Mouse (Mus musculus): ENCODE results near the gene Socs2. TPM values are rescaled to one million over a fixed set of nuclear protein-coding genes. Genes with fewer than 3 reads are reported as not detected.
A peak's percentile ranks its signal among the peaks of the same experiment; 100 is the strongest.

The Socs2 gene
- total and polyA plus RNA-seq, 3 experiments: 16.5 to 24.9 TPM; not detected in 1

- TF ChIP-seq UBTF (IDR thresholded peaks at IDR 0.05; ENCODE audit: borderline replicate concordance, insufficient read depth, low read depth, low read length) (no peak), EP300 (IDR thresholded peaks at IDR 0.05; ENCODE audit: low read depth in 1 of 2, low read length in 2 of 2) (no peak), TAL1 (IDR thresholded peaks at IDR 0.05; ENCODE audit: low read length) (no peak), BHLHE40 (IDR thresholded peaks at IDR 0.05; ENCODE audit: borderline replicate concordance, low read depth, low read length) (no peak)
Observed at GRCm38 (mm10) chr10:95415159-95415532, 1.8 kb downstream of the Socs2 start (continued).

- Histone ChIP-seq H3K4me1 (ENCODE audit: control insufficient read depth in 1 of 2, insufficient read depth in 2 of 2, low read length in 2 of 2) (no peaks in the 10 kb centered on the region), H3K4me3 (ENCODE audit: control insufficient read depth in 1 of 2, insufficient read depth in 1 of 2, low read depth in 2 of 2, low read length in 2 of 2) (peak overlapping the region; percentile 49 to 54), H3K27me3 (ENCODE audit: control insufficient read depth in 1 of 2, insufficient read depth in 2 of 2, low read length in 2 of 2) (no peaks in the 10 kb centered on the region), H3K27ac (ENCODE audit: control insufficient read depth, low read depth, low read length) (peak overlapping the region; percentile 54), H3K9me3 (replicated peaks; ENCODE audit: insufficient read depth, low read length) (no peaks in the 10 kb centered on the region), H3K79me2 (ENCODE audit: control insufficient read depth, insufficient read depth, low read length, poor library complexity) (peaks cover 21% of the 10 kb centered on the region), H3K36me3 (ENCODE audit: control insufficient read depth in 1 of 2, insufficient read depth in 2 of 2, low read length in 2 of 2) (no peaks in the 10 kb centered on the region), H3K9ac (ENCODE audit: control insufficient read depth, low read depth, low read length, poor library complexity, severe bottlenecking) (peak overlapping the region; percentile 100)
- TF ChIP-seq USF2 (IDR thresholded peaks at IDR 0.05; ENCODE audit: borderline replicate concordance in 1 of 2, insufficient read depth in 1 of 2, low read depth in 1 of 2, low read length in 2 of 2) (no peak), JUND (IDR thresholded peaks at IDR 0.05; ENCODE audit: low read depth, low read length) (no peak), MEF2A (IDR thresholded peaks at IDR 0.05; ENCODE audit: extremely low read depth, insufficient replicate concordance, low read depth, low read length, poor library complexity, severe bottlenecking) (no peak), KAT2A (conservative IDR thresholded peaks at IDR 0.05; ENCODE audit: low read depth, low read length) (no peak), POLR2A (IDR thresholded peaks at IDR 0.05; ENCODE audit: control insufficient read depth in 1 of 2, insufficient read depth in 1 of 2, low read depth in 1 of 2, low read length in 2 of 2, poor library complexity in 1 of 2) (peak in 1 of 2 experiments; percentile 29; a peak in 2 of 4 replicates), MYB (IDR thresholded peaks at IDR 0.05; ENCODE audit: low read depth, low read length) (no peak)
- peak; percentile 32 for DNase-seq (ENCODE audit: low read depth, low spot score)
Observed at GRCm38 (mm10) chr10:95414316-95415158, 2.4 kb downstream of the Socs2 start.

GRCm38 (mm10) chr10:95411139-95411538 is 5.8 kb downstream of the Socs2 start:
- no peak overlapping the region for H3K9ac ChIP-seq (ENCODE audit: control insufficient read depth, low read depth, low read length, poor library complexity, severe bottlenecking)
- no peaks in the 10 kb centered on the region for H3K9me3 ChIP-seq (replicated peaks; ENCODE audit: insufficient read depth, low read length)
- no peak overlapping the region for H3K27ac ChIP-seq (ENCODE audit: control insufficient read depth, low read depth, low read length)
- no peak for DNase-seq (ENCODE audit: low read depth, low spot score)
- no peak overlapping the region for H3K4me3 ChIP-seq (ENCODE audit: control insufficient read depth in 1 of 2, insufficient read depth in 1 of 2, low read depth in 2 of 2, low read length in 2 of 2)
- H3K79me2 ChIP-seq (ENCODE audit: control insufficient read depth, insufficient read depth, low read length, poor library complexity): peaks cover 18% of the 10 kb centered on the region
- no peaks in the 10 kb centered on the region for H3K36me3 ChIP-seq (ENCODE audit: control insufficient read depth in 1 of 2, insufficient read depth in 2 of 2, low read length in 2 of 2)
- H3K4me1 ChIP-seq (ENCODE audit: control insufficient read depth in 1 of 2, insufficient read depth in 2 of 2, low read length in 2 of 2): no peaks in the 10 kb centered on the region
- TF ChIP-seq ZMIZ1 (IDR thresholded peaks at IDR 0.05; ENCODE audit: low read depth, low read length) (no peak), KAT2A (conservative IDR thresholded peaks at IDR 0.05; ENCODE audit: low read depth, low read length) (no peak), NELFE (IDR thresholded peaks at IDR 0.05; ENCODE audit: low read depth, low read length) (no peak), POLR2AphosphoS5 (IDR thresholded peaks at IDR 0.05; ENCODE audit: borderline replicate concordance, low read depth, low read length) (no peak), ETS1 (IDR thresholded peaks at IDR 0.05; ENCODE audit: low read depth, low read length) (no peak), POLR2A (IDR thresholded peaks at IDR 0.05; ENCODE audit: control insufficient read depth in 1 of 2, insufficient read depth in 1 of 2, low read depth in 1 of 2, low read length in 2 of 2, poor library complexity in 1 of 2) (no peak), EP300 (IDR thresholded peaks at IDR 0.05; ENCODE audit: low read depth in 1 of 2, low read length in 2 of 2) (no peak), JUND (IDR thresholded peaks at IDR 0.05; ENCODE audit: low read depth, low read length) (no peak), UBTF (IDR thresholded peaks at IDR 0.05; ENCODE audit: borderline replicate concordance, insufficient read depth, low read depth, low read length) (no peak), MYB (IDR thresholded peaks at IDR 0.05; ENCODE audit: low read depth, low read length) (no peak), E2F4 (IDR thresholded peaks at IDR 0.05; ENCODE audit: borderline replicate concordance, low read depth, low read length) (no peak), SIN3A (IDR thresholded peaks at IDR 0.05; ENCODE audit: low read length) (no peak), GATA1 (IDR thresholded peaks at IDR 0.05; ENCODE audit: low read depth, low read length) (no peak)
- H3K27me3 ChIP-seq (ENCODE audit: control insufficient read depth in 1 of 2, insufficient read depth in 2 of 2, low read length in 2 of 2): no peaks in the 10 kb centered on the region

Data from MEL (cell line).